Mouse (Mus musculus): ENCODE results near the gene Morc1. TPM values are rescaled to one million over a fixed set of nuclear protein-coding genes. Genes with fewer than 3 reads are reported as not detected.

The Morc1 gene
- polyA plus RNA-seq, 1 experiment from 2014 or later: 0.08 TPM

- Histone ChIP-seq H3K27me3 (replicated peaks) (no peaks in the 10 kb centered on the region), H3K9me3 (0 out of 2 replicates have a peak, but pooled peaks cover 3% of the 10 kb centered on the region), H3K36me3 (no peaks in the 10 kb centered on the region), H3K4me2 (no peak overlapping the region), H3K9ac (no peak overlapping the region), H3K27ac (replicated peaks) (no peak overlapping the region), H3K4me3 (no peak overlapping the region), H3K4me1 (peaks cover 18% of the 10 kb centered on the region)
- WGBS: 59% methylated on average over 8 of the region's 8 CpGs
- no peak for ATAC-seq (ENCODE audit: extremely low read depth, insufficient number of reproducible peaks, low FRiP score, low TSS enrichment)
Observed at GRCm38 (mm10) chr16:48479266-48479848, 48.3 kb downstream of the Morc1 start.

GRCm38 (mm10) chr16:48516776-48517499 is 85.9 kb downstream of the Morc1 start:
- Histone ChIP-seq H3K36me3 (no peaks in the 10 kb centered on the region), H3K27me3 (replicated peaks) (no peaks in the 10 kb centered on the region), H3K4me2 (no peak overlapping the region), H3K27ac (replicated peaks) (no peak overlapping the region), H3K4me1 (no peaks in the 10 kb centered on the region), H3K9me3 (no peaks in the 10 kb centered on the region), H3K9ac (no peak overlapping the region), H3K4me3 (no peak overlapping the region)
- ATAC-seq (ENCODE audit: extremely low read depth, insufficient number of reproducible peaks, low FRiP score, low TSS enrichment): no peak
- WGBS: 71% methylated on average over 5 of the region's 5 CpGs

GRCm38 (mm10) chr16:48519569-48519968 is 88.5 kb downstream of the Morc1 start:
- Histone ChIP-seq H3K9ac (no peak overlapping the region), H3K4me3 (no peak overlapping the region), H3K36me3 (no peaks in the 10 kb centered on the region), H3K9me3 (no peaks in the 10 kb centered on the region), H3K27me3 (replicated peaks) (no peaks in the 10 kb centered on the region), H3K4me1 (no peaks in the 10 kb centered on the region), H3K27ac (replicated peaks) (no peak overlapping the region), H3K4me2 (no peak overlapping the region)
- ATAC-seq (ENCODE audit: extremely low read depth, insufficient number of reproducible peaks, low FRiP score, low TSS enrichment): no peak

GRCm38 (mm10) chr16:48537108-48537507 is 106.1 kb downstream of the Morc1 start:
- Histone ChIP-seq H3K9ac (no peak overlapping the region), H3K4me1 (no peaks in the 10 kb centered on the region), H3K36me3 (no peaks in the 10 kb centered on the region), H3K4me3 (no peak overlapping the region), H3K4me2 (no peak overlapping the region), H3K27ac (replicated peaks) (no peak overlapping the region), H3K9me3 (no peaks in the 10 kb centered on the region), H3K27me3 (replicated peaks) (no peaks in the 10 kb centered on the region)
- WGBS: 75% methylated on average over 5 of the region's 5 CpGs
- no peak for ATAC-seq (ENCODE audit: extremely low read depth, insufficient number of reproducible peaks, low FRiP score, low TSS enrichment)

GRCm38 (mm10) chr16:48562290-48563080 is 131.4 kb downstream of the Morc1 start:
- Histone ChIP-seq H3K4me1 (no peaks in the 10 kb centered on the region), H3K36me3 (no peaks in the 10 kb centered on the region), H3K9ac (no peak overlapping the region), H3K4me2 (no peak overlapping the region), H3K27me3 (replicated peaks) (no peaks in the 10 kb centered on the region), H3K4me3 (no peak overlapping the region), H3K27ac (replicated peaks) (no peak overlapping the region), H3K9me3 (no peaks in the 10 kb centered on the region)
- ATAC-seq (ENCODE audit: extremely low read depth, insufficient number of reproducible peaks, low FRiP score, low TSS enrichment): no peak
- 51% methylated on average over 11 of the region's 11 CpGs for WGBS

- no peak for ATAC-seq (ENCODE audit: extremely low read depth, insufficient number of reproducible peaks, low FRiP score, low TSS enrichment)
- 20% methylated on average over 9 of the region's 9 CpGs for WGBS
- Histone ChIP-seq H3K9ac (no peak overlapping the region), H3K4me3 (no peak overlapping the region), H3K36me3 (no peaks in the 10 kb centered on the region), H3K4me2 (no peak overlapping the region), H3K27me3 (replicated peaks) (no peaks in the 10 kb centered on the region), H3K4me1 (no peaks in the 10 kb centered on the region), H3K9me3 (no peaks in the 10 kb centered on the region), H3K27ac (replicated peaks) (no peak overlapping the region)
Observed at GRCm38 (mm10) chr16:48570354-48570753, 139.3 kb downstream of the Morc1 start.

GRCm38 (mm10) chr16:48574072-48574471 is 143.0 kb downstream of the Morc1 start:
- Histone ChIP-seq H3K27ac (replicated peaks) (no peak overlapping the region), H3K4me3 (no peak overlapping the region), H3K9ac (no peak overlapping the region), H3K36me3 (no peaks in the 10 kb centered on the region), H3K9me3 (no peaks in the 10 kb centered on the region), H3K27me3 (replicated peaks) (no peaks in the 10 kb centered on the region), H3K4me1 (no peaks in the 10 kb centered on the region), H3K4me2 (no peak overlapping the region)
- ATAC-seq (ENCODE audit: extremely low read depth, insufficient number of reproducible peaks, low FRiP score, low TSS enrichment): no peak
- WGBS: 56% methylated on average over 5 of the region's 5 CpGs

GRCm38 (mm10) chr16:48574499-48574898 is 143.5 kb downstream of the Morc1 start:
- no peak overlapping the region for H3K4me2 ChIP-seq
- no peaks in the 10 kb centered on the region for H3K9me3 ChIP-seq
- no peaks in the 10 kb centered on the region for H3K27me3 ChIP-seq (replicated peaks)
- 64% methylated on average over 3 of the region's 3 CpGs for WGBS
- H3K36me3 ChIP-seq: no peaks in the 10 kb centered on the region
- no peak for ATAC-seq (ENCODE audit: extremely low read depth, insufficient number of reproducible peaks, low FRiP score, low TSS enrichment)
- H3K4me3 ChIP-seq: no peak overlapping the region
- no peaks in the 10 kb centered on the region for H3K4me1 ChIP-seq
- no peak overlapping the region for H3K9ac ChIP-seq
- H3K27ac ChIP-seq (replicated peaks): no peak overlapping the region

GRCm38 (mm10) chr16:48585369-48585768 is 154.3 kb downstream of the Morc1 start:
- Histone ChIP-seq H3K9me3 (no peaks in the 10 kb centered on the region), H3K4me1 (no peaks in the 10 kb centered on the region), H3K4me2 (no peak overlapping the region), H3K27ac (replicated peaks) (no peak overlapping the region), H3K27me3 (replicated peaks) (no peaks in the 10 kb centered on the region), H3K9ac (no peak overlapping the region), H3K36me3 (no peaks in the 10 kb centered on the region), H3K4me3 (no peak overlapping the region)
- ATAC-seq (ENCODE audit: extremely low read depth, insufficient number of reproducible peaks, low FRiP score, low TSS enrichment): no peak
- 54% methylated on average over 6 of the region's 6 CpGs for WGBS

GRCm38 (mm10) chr16:48594457-48594856 is 163.4 kb downstream of the Morc1 start:
- 79% methylated on average over 5 of the region's 5 CpGs for WGBS
- H3K4me2 ChIP-seq: no peak overlapping the region
- no peak for ATAC-seq (ENCODE audit: extremely low read depth, insufficient number of reproducible peaks, low FRiP score, low TSS enrichment)

GRCm38 (mm10) chr16:48595216-48595615 is 164.2 kb downstream of the Morc1 start:
- Histone ChIP-seq H3K4me3 (no peak overlapping the region), H3K4me1 (no peaks in the 10 kb centered on the region), H3K27ac (replicated peaks) (no peak overlapping the region), H3K36me3 (no peaks in the 10 kb centered on the region), H3K27me3 (replicated peaks) (no peaks in the 10 kb centered on the region), H3K4me2 (no peak overlapping the region), H3K9ac (no peak overlapping the region), H3K9me3 (no peaks in the 10 kb centered on the region)
- ATAC-seq (ENCODE audit: extremely low read depth, insufficient number of reproducible peaks, low FRiP score, low TSS enrichment): no peak
- WGBS: 66% methylated on average over 1 of the region's 1 CpGs

More at GRCm38 (mm10) chr16:48594457-48594856, 163.4 kb downstream of the Morc1 start:
- Histone ChIP-seq H3K4me1 (no peaks in the 10 kb centered on the region), H3K27me3 (replicated peaks) (no peaks in the 10 kb centered on the region), H3K27ac (replicated peaks) (no peak overlapping the region), H3K4me3 (no peak overlapping the region), H3K9ac (no peak overlapping the region), H3K9me3 (no peaks in the 10 kb centered on the region), H3K36me3 (no peaks in the 10 kb centered on the region)
